Mouse (Mus musculus) kidney, adult 2 months (tissue): ENCODE results near the gene Rasl10a.

Experiments used
- CTCF ChIP-seq: fragments of 200-500 bp; conservative IDR thresholded peaks from 2 replicates; pipeline ENCODE4 v1.5.1; 2011; ENCODE audit warnings: low read depth, mild to moderate bottlenecking, control low read depth, low read length, moderate library complexity, mixed read lengths; ENCODE audit not compliant: insufficient read depth, insufficient read length
- POLR2A ChIP-seq: fragments of 200-500 bp; IDR thresholded peaks from one replicate; pipeline ENCODE4 v1.6.1; 2011; ENCODE audit warnings: low read depth, low read length, control low read depth

DNA sequence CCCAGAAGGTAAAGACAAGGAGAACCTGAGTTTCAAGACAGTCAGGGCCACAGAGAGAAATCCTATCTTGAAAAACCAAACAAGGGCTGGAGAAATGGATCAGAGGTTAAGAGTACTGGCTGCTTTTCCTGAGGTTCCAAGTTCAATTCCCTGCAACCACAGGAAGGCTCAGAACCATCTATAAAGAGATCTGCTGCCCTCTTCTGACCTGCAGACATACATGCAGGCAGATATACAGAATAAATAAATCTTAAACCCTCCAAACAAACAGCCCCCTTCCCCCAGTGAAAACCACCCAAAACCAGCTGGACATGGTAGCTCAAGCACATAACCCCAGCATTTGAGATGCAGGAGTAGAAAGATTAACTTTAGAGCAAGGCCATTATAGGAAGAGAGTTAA, 17.8 kb downstream of the Rasl10a start:
- TF ChIP-seq CTCF (no peak), POLR2A (no peak)
